Mouse (Mus musculus) thymus, postnatal 36 days (tissue): ENCODE measurements around the gene 4930596D02Rik.

Experiments used
- DNase-seq, 2 experiments: peaks; one replicate each; pipeline ENCODE4 v3.0.0; 2022; ENCODE audit warnings: mixed read lengths in 2 of 2

4930596D02Rik gene

GRCm38 (mm10) chr14:35811878-35812277 lies at the start of gene 4930596D02Rik:
Gene 4930596D02Rik, minus strand, starts transcription at chr14:35811978.
- DNase-seq: no peak

GRCm38 (mm10) chr14:35853254-35853653 lies 41.5 kb upstream of the 4930596D02Rik start:
- DNase-seq: no peak

DNA sequence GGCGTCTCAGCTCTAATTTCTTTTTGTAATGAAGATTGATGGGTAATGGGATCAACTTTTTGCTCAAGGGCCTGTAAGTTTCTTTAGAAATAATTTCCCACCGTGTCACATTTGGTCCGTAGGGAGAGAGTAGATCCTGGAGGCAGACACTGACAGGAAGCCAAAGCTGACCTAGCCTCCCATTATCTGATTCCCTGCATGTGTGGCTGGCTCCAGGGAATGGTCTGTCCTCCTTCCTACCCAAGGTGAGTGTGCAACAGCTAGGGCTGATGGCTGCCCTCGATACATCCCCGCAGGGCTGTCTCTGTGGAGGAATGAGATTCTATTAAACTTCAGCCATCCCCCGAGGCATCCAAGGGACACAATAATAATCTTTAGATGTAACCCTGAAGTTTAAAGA lies 33.5 kb upstream of the 4930596D02Rik start:
- DNase-seq: no peak

DNA sequence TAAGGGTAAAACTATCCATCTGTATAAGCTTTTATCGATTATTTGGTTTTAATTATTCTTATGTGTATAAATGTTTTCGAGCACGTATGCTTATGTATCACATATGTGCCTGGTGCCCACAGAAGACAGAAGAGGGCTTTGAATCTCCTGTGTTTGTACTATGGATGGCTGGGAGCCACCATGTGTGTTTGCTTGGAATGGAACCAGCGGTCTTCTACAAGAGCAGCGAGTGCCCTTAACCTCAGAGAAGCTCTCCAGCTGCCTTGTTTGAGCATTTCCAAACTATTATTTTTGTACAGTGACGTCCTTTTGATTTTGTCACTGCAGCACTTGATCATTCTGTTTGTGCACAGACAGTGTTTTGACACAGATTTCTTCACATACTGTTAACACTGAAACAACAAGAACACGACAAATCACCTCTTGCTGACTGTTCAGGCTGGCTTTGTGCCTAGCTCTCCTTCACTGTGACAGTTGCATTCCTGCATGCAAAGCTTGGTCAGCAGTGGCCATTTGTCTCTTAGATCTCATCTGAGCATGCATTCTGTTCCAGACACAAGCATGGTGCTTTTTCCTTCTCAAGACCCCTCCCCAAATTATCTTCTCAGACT lies 30.4 kb upstream of the 4930596D02Rik start:
- DNase-seq: no peak

- DNase-seq: no peak
Observed at GRCm38 (mm10) chr14:35792656-35793213, 19.0 kb downstream of the 4930596D02Rik start.

DNA sequence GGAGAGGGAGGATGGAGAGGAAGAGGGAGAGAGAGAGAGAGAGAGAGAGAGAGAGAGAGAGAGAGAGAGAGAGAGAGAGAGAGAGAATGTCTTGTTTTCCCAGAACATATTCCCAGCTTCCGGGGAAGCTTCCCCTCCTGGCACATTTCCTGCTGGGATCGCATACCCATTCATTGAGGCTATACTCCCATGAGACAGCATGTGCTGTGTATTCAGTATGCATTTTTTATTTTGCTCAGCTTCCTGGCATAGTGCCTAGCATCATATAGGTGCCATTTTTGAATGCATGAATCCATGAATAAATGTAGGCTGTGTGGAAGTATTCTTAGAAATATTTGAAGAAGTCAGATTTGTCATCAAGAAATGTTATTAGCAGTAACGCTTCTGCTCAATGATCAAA lies 31.7 kb downstream of the 4930596D02Rik start:
- no peak for DNase-seq

DNA sequence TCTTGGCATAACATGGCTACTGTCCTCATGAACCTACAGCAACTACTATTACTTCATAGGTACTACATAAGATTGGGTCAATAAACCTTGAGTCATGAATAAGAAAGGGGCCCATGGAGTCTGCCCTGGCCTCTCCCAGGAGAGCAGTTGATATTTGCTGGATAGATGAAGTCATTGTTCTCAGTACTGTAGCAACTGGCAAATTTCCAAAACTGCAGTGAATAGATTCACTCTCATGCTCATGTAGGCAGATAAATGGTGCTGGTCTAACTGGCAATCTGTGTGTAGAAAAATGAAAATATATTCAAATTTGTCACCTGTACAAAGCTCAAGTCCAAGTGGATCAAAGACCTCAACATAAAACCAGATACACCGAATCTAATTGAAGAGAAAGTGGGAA lies 38.5 kb downstream of the 4930596D02Rik start:
- no peak for DNase-seq
